Mouse (Mus musculus) forebrain, embryonic 11.5 days (tissue): Measurements from ENCODE around the gene Wasl. TPM values are rescaled to one million over a fixed set of nuclear protein-coding genes. Genes with fewer than 3 reads are reported as not detected.

Experiments used
- ATAC-seq: fragments of 200-750 bp; cut with Nextera tagmentation; replicated peaks from 2 replicates; pipeline ENCODE4 v1.8.0; 2017; ENCODE audit warnings: moderate TSS enrichment; ENCODE audit not compliant: low FRiP score
- DNase-seq: peaks from one replicate; pipeline ENCODE4 v3.0.0-alpha.2; 2017; ENCODE audit warnings: low spot score
- H3K27ac ChIP-seq: fragments of 300-500 bp; sonication (generic); 2 replicates; pipeline ENCODE4 v1.5.1; 2014; ENCODE audit warnings: low read depth, low read length
- H3K27me3 ChIP-seq: fragments of 300-500 bp; sonication (generic); 2 replicates; pipeline ENCODE4 v1.6.1; 2014; ENCODE audit warnings: mild to moderate bottlenecking, low read length, mixed read lengths; ENCODE audit not compliant: control insufficient read depth, insufficient read depth
- H3K36me3 ChIP-seq: fragments of 300-500 bp; sonication (generic); 2 replicates; pipeline ENCODE4 v1.6.1; 2014; ENCODE audit warnings: mild to moderate bottlenecking, low read length, moderate library complexity, mixed read lengths; ENCODE audit not compliant: control insufficient read depth, insufficient read depth
- H3K4me1 ChIP-seq: fragments of 300-500 bp; sonication (generic); replicated peaks from 2 replicates; pipeline ENCODE4 v1.6.1; 2014; ENCODE audit warnings: low read length, mixed read lengths; ENCODE audit not compliant: control insufficient read depth, insufficient read depth
- H3K4me2 ChIP-seq: fragments of 300-500 bp; sonication (generic); 2 replicates; pipeline ENCODE4 v1.6.1; 2014; ENCODE audit warnings: low read depth, mild to moderate bottlenecking, low read length, moderate library complexity, mixed read lengths; ENCODE audit not compliant: severe bottlenecking
- H3K4me3 ChIP-seq: fragments of 300-500 bp; sonication (generic); 2 replicates; pipeline ENCODE4 v1.5.1; 2014; ENCODE audit warnings: low read depth, low read length
- H3K9ac ChIP-seq: fragments of 300-500 bp; sonication (generic); 2 replicates; pipeline ENCODE4 v1.6.1; 2014; ENCODE audit warnings: low read length
- H3K9me3 ChIP-seq: fragments of 300-500 bp; sonication (generic); 2 replicates; pipeline ENCODE4 v1.6.1; 2016; ENCODE audit warnings: low read length, mixed read lengths; ENCODE audit not compliant: control insufficient read depth
- WGBS: fragments of 180-500 bp; shearing (Covaris S2); extraction: QIAGEN DNeasy Blood & Tissue Kit; methylation state at CpG from one replicate; pipeline ENCODE4 v1.1.7; 2014; 5-methylcytosine and 5-hydroxymethylcytosine counted together
- polyA plus RNA-seq: library from polyadenylated mRNA; unstranded; fragments of >200 nt; fragmentation: Nextera tagmentation; extraction: Ambion mirVana; gene quantifications from 2 replicates; pipeline ENCODE4 v1.2.1, GENCODE M21; 2014

Gene Wasl
- polyA plus RNA-seq, 1 experiment from 2014 or later, result 64.0 TPM

DNA sequence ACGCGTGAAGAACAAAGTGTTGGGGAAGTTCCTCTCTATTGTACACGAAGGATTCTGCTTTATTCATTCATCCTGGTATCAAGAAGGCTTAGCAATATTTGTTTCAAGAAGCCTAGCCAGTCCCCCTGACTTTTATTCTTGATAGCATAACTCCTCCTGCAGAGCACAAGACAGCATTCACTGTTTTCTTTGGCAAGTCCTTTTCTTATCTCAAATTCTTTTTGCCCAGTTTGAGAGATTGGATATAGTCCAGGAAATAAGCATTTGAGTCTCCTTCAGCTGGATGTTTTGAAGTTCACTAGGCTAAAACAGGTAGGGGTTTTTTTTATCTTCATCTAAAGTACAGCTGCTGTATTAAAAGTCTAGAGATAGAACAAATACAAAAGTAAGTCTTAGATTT, 3.0 kb upstream of the Wasl start:
- Histone ChIP-seq H3K36me3 (no peaks in the 10 kb centered on the region), H3K27me3 (no peaks in the 10 kb centered on the region), H3K9me3 (no peaks in the 10 kb centered on the region), H3K27ac (no peak overlapping the region), H3K4me2 (no peak overlapping the region), H3K9ac (no peak overlapping the region), H3K4me1 (no peaks in the 10 kb centered on the region), H3K4me3 (no peak overlapping the region)
- WGBS, result 76% methylated on average over 3 of the region's 3 CpGs
- ATAC-seq (no peak), DNase-seq (no peak)

DNA sequence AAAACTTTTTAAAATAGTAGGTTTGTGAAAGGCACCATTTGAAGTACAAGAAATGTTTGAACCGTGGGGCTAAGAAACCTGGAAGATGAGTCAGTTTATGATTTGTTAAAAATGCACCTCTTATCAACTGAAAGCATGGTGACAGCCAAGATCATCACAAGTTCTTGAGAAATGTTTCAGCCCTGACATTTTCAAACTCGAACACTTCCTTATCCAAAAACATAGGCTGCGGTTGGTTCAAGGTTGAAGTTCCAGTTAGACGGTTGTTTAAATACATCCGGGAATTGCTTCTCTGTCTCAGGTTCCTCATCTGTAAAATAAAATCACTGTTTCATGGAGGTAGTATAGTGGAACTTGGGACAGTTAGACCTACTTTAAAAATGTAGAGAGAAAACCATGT, 1.4 kb upstream of the Wasl start:
- Histone ChIP-seq H3K9me3 (no peaks in the 10 kb centered on the region), H3K4me2 (no peak overlapping the region), H3K4me1 (peaks cover 2% of the 10 kb centered on the region; the same call in 1 of the 2 replicates), H3K4me3 (no peak overlapping the region), H3K27me3 (no peaks in the 10 kb centered on the region), H3K9ac (no peak overlapping the region), H3K36me3 (no peaks in the 10 kb centered on the region), H3K27ac (no peak overlapping the region)
- ATAC-seq, result no peak
- WGBS, result 93% methylated on average over 5 of the region's 5 CpGs
- DNase-seq, result no peak

DNA sequence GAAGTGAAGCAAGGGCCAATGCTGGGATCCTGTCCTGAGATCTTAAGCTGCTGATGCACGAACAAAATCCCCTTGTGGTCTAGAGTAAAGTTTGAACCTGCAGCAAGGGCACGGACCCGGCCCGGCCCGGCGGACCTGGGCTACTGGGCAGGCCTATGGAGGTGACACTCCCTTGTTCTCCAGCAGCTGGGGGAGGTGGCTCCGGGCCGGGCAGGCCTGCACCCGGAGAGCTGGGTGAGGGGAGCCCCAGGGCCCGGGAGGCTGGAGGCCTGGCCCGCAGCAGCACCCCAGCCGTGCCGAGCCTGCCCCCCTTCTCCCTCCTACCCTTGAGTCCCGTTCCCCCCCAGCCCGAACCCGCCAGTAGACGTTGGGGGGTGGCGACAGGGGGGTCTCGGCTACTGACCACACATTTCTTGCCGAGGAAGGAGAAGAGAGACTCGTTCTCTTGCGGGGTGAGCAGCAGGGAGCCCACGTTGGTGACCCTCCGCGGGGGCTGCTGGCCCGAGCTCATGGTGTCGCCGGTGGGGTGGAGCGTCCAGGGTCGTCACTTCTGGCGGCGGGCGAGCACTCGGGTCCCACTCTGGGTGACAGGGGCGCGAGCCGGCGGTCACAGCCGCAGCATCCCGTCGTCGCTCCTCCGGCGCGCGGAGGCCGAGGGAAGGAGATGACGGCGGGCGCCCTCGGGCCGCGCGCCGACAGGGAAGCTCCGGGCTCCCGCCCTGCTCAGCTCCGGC, 509 bp downstream of the Wasl start:
- ATAC-seq (peak; percentile 54), DNase-seq (peak; percentile 80)
- Histone ChIP-seq H3K9me3 (no peaks in the 10 kb centered on the region), H3K4me2 (peak overlapping the region; percentile 81), H3K4me1 (peaks cover 2% of the 10 kb centered on the region; the same call in 1 of the 2 replicates), H3K9ac (peak overlapping the region; percentile 95), H3K36me3 (no peaks in the 10 kb centered on the region), H3K27me3 (no peaks in the 10 kb centered on the region), H3K27ac (peak overlapping the region; percentile 89), H3K4me3 (peak overlapping the region; percentile 87)
- under 1% methylated on average over 38 of the region's 58 CpGs for WGBS

DNA sequence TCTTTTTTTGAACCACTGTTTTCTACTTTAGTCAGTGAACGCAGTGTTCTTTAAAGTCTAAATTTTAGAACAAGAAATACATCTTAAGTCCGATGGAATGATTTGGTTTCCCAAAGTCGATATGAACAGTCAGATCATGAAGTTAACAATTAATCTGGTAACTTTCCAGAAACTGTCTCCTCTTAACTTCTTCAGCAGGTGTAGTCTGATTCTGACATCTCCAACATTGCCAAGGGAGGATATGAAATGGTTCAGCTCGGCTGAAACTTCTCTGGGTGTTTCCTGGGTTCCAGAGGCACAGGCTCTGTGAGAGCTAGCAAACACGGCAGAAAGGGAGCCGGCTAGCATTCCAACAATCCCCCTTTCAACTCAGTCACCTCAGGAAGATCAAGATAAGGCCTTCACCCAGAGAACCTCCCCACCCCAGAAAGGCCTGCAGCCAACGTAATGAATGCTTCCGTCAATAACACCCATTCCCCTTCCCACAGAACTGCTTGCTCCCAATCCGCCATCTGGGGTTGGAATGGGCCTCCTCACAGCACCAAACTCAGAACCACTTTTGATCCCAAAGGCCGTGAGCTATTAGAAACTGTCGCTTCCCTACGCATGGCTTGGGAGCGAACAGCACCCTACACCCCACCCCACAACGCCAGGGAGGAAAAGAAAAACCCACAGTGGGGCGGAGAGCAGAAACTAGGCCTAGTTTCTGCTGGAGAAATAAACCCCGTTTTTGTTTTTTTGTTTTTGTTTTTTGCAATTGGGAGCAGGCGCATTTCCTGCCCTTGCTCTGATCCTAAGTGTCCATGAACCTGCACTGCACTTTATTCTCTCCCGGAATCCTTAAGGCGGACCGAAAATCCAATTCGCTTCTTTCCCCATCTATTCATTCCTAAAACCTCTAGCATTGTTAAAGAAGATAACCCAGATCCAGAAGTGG, 1.3 kb downstream of the Wasl start:
- Histone ChIP-seq H3K27me3 (no peaks in the 10 kb centered on the region), H3K9ac (peak overlapping the region; percentile 95), H3K4me2 (peak overlapping the region; percentile 81), H3K4me3 (peak overlapping the region; percentile 87), H3K27ac (peak overlapping the region; percentile 89; the same call in 1 of the 2 replicates), H3K9me3 (no peaks in the 10 kb centered on the region), H3K4me1 (peaks cover 2% of the 10 kb centered on the region; the same call in 1 of the 2 replicates), H3K36me3 (no peaks in the 10 kb centered on the region)
- ATAC-seq, result no peak
- 12% methylated on average over 21 of the region's 21 CpGs for WGBS
- no peak for DNase-seq

DNA sequence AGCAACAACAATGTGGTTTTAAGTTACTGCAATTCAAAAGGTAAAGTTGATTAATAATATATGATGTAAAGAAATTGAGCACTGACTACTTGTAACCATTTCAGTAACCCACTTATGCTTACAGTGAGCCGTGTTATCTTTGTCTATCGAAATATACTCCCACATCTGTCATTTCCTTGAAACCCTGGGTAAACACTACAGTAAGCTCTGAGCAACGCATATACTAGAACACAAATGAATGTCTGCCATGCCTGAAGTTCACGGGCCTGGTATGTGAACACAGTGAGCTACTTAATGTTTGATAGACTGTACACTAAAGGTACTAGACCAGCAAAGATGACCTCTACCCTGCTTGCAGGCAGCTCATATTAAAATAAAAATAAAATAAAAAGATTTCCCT, 2.3 kb downstream of the Wasl start:
- Histone ChIP-seq H3K4me3 (no peak overlapping the region), H3K36me3 (no peaks in the 10 kb centered on the region), H3K4me1 (peaks cover 2% of the 10 kb centered on the region; the same call in 1 of the 2 replicates), H3K9ac (no peak overlapping the region), H3K27ac (no peak overlapping the region), H3K9me3 (no peaks in the 10 kb centered on the region), H3K27me3 (no peaks in the 10 kb centered on the region), H3K4me2 (no peak overlapping the region)
- ATAC-seq, result no peak
- DNase-seq, result no peak
- WGBS, result 85% methylated on average over 4 of the region's 4 CpGs

DNA sequence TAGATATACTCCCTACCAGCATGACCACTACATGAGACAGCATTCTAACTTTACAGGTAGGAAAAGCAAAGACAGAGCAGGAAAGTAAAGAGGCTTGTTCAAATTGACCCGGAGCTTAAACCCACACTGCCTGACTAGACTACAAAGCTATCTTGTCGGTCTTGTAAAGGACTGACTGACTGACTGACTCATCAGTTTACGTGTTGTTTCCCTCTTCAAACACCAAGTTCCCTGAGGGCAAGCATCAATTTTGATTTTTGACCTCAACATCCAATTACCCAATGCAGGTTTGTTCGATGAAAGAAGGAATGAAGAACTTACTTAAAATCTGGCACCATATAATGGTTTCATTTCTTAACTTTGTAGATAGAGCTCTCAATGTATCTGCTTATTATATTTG, 2.9 kb downstream of the Wasl start:
- Histone ChIP-seq H3K4me2 (no peak overlapping the region), H3K4me1 (peaks cover 2% of the 10 kb centered on the region; the same call in 1 of the 2 replicates), H3K27ac (no peak overlapping the region), H3K27me3 (no peaks in the 10 kb centered on the region), H3K9ac (no peak overlapping the region), H3K9me3 (no peaks in the 10 kb centered on the region), H3K36me3 (no peaks in the 10 kb centered on the region), H3K4me3 (no peak overlapping the region)
- 89% methylated on average over 4 of the region's 4 CpGs for WGBS
- ATAC-seq, result no peak
- no peak for DNase-seq

DNA sequence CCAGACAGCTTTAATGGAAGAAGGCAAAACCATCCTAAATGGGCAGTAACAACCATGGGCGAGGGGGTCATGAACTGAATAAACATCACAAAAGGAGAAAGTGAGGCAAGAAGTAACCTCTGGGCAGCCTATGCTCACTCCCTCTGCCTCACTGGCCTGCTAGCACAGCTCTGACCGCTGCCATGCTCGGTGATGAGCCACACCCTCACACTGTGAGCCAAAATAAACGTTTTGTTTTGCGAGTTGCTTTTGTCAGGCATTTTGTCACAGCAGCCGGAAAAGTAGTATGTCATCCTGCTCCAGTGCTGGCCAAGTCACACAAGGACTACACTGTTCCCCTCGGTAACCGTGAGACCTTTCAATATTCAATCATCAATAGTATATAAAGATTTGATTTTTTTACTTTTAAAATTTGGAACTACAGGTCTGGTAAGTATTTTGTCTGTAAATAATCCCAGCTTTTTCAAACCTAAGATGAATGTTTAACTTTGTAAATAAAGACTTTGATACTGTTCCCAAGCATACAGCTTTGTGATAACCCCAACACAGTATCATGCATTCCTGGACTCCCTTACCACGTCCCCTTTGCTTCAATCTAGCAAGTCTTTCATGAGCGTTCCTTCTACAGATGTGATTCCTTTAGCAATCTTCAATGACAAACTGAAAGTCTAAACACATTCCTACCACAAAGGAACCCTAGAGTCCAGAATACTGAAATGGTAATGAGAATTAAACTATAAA, 7.0 kb downstream of the Wasl start:
- H3K4me3 ChIP-seq, result no peak overlapping the region
- WGBS, result 83% methylated on average over 10 of the region's 10 CpGs
- H3K4me1 ChIP-seq, result peaks cover 2% of the 10 kb centered on the region; the same call in 1 of the 2 replicates
- no peak overlapping the region for H3K9ac ChIP-seq
- no peak for DNase-seq
- no peaks in the 10 kb centered on the region for H3K27me3 ChIP-seq
- ATAC-seq, result no peak
- no peak overlapping the region for H3K4me2 ChIP-seq
- no peaks in the 10 kb centered on the region for H3K9me3 ChIP-seq
- no peaks in the 10 kb centered on the region for H3K36me3 ChIP-seq
- H3K27ac ChIP-seq, result no peak overlapping the region

DNA sequence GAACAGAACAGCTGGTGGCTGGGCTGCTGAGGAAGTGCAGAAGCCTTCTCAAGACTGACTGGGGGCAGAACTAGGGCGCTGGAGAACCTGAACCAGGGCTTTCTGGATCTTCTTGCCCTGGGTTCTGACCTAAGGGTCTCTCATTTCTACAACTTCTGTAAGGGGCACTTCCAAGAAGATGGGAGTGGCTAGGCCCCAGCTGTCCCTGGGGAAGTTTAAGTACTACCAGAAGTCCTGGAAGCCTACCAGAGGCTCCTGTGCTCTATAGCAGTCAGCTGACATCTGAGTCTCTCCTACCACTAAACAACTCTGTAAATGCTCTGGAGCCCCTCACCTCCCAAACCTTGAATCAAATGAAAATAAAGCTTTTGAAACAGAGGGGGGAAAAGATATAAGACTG, 8.7 kb downstream of the Wasl start:
- Histone ChIP-seq H3K9me3 (no peaks in the 10 kb centered on the region), H3K4me1 (no peaks in the 10 kb centered on the region), H3K4me2 (no peak overlapping the region), H3K4me3 (no peak overlapping the region), H3K9ac (no peak overlapping the region), H3K27ac (no peak overlapping the region), H3K27me3 (no peaks in the 10 kb centered on the region), H3K36me3 (no peaks in the 10 kb centered on the region)
- no peak for ATAC-seq
- no peak for DNase-seq
- whole genome bisulfite sequencing, result 75% methylated on average over 1 of the region's 1 CpGs
